In the genomic region with DNA sequence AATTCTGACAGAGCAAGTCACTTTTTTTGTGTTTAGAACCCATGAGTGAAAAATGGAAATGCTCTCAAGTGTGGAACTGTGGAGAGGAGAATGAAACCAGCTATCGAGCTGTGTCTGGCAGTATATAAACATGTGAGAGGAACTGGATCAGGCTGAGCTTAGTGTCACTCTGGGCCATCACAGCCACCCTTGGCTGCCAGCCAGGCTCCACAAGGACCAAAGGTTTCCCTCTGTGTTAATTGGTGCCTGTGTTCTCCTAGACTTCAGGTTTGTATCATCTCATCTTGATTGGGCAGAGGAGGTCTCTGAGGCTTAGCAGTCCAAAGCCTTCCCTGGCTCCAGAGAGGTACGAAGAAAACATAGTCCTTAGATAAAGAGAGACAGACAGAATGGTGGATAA, we compare ENCODE assay signal across 23 mouse cellular contexts. TPM values are rescaled to one million over a fixed set of nuclear protein-coding genes. Genes with fewer than 3 reads are reported as not detected.
DNase-seq lines count a peak whose midpoint lies in the region; ATAC-seq and TF ChIP-seq lines count a peak whose summit lies in the region.
"Had no signal": no experiment of that assay in that cellular context is flagged by ENCODE, and none has a peak within 500 bp of the region (broad histone marks: within the 10 kb centered on the region; RNA-seq: fewer than 3 reads in every experiment).

No protein-coding gene starts in this region.

- no peak overlapping the region for H3K9ac ChIP-seq in liver, adult 2 months (ENCODE audit: low read depth, low read length)
- H3K9ac ChIP-seq in liver, embryonic 12.5 days: no peak overlapping the region
- H3K9ac ChIP-seq: hindbrain, embryonic 13.5 days; limb, embryonic 15.5 days had no signal

- DNase-seq in adrenal gland, adult (ENCODE audit: inconsistent age in 2 of 2, low spot score in 1 of 2): peak; percentile 21 to 43
- DNase-seq in adrenal gland, postnatal 4 days (ENCODE audit: low spot score in 2 of 2): no peak
- peak; percentile 23 for DNase-seq in liver, adult 2 months (ENCODE audit: extremely low read depth, low read depth, low spot score)
- peak; percentile 32 to 46 for DNase-seq in adrenal gland, postnatal 36 days
- peak; percentile 22 to 40 for DNase-seq in kidney, postnatal 4 days
- no peak for DNase-seq in left cerebral cortex, adult 9 months (ENCODE audit: low spot score in 2 of 2)
- no peak for DNase-seq in thymus, postnatal 4 days
- DNase-seq: cerebellum, adult 11 months; embryo, embryonic 11 days; heart, postnatal 10 days; lung, adult 2 months; midbrain, embryonic 14.5 days; right cerebral cortex, postnatal 4 days; thymus, postnatal 36 days had no signal

- no peak overlapping the region for H3K27ac ChIP-seq in liver, adult 2 months (replicated peaks; ENCODE audit: insufficient read depth, low read depth, low read length)
- no peak overlapping the region for H3K27ac ChIP-seq in liver, embryonic 12.5 days
- H3K27ac ChIP-seq: forebrain, embryonic 10.5 days; hindbrain, embryonic 13.5 days; limb, embryonic 15.5 days had no signal

- 36% methylated on average over 2 of the region's 2 CpGs for WGBS in liver, adult 2 months
- 56% methylated on average over 2 of the region's 2 CpGs for WGBS in liver, embryonic 12.5 days (ENCODE audit: insufficient replicate concordance)

- H3K79me2 ChIP-seq in liver, adult 2 months (ENCODE audit: control insufficient read depth, insufficient read depth, low read length): no peaks in the 10 kb centered on the region

- no peaks in the 10 kb centered on the region for H3K4me1 ChIP-seq in liver, adult 2 months (ENCODE audit: control insufficient read depth, insufficient read depth, low read length)
- H3K4me1 ChIP-seq in liver, embryonic 12.5 days: no peaks in the 10 kb centered on the region

- no peak for TF ChIP-seq POLR2A in liver, adult 2 months (IDR thresholded peaks at IDR 0.05; ENCODE audit: extremely low read depth, insufficient read depth, low read length)

- no peak for ATAC-seq in liver, embryonic 12.5 days
- ATAC-seq: inflammation-experienced regulatory T-cells, adult 6 months; Patski had no signal

- no peaks in the 10 kb centered on the region for H3K36me3 ChIP-seq in liver, adult 2 months (ENCODE audit: control insufficient read depth, insufficient read depth, low read length)
- no peaks in the 10 kb centered on the region for H3K36me3 ChIP-seq in liver, embryonic 12.5 days
- H3K36me3 ChIP-seq: forebrain, embryonic 10.5 days; hindbrain, embryonic 13.5 days; limb, embryonic 15.5 days had no signal

- no peak for TF ChIP-seq CTCF in liver, adult 2 months (IDR thresholded peaks at IDR 0.05; ENCODE audit: low read depth, low read length)

- H3K4me3 ChIP-seq in liver, adult 2 months (ENCODE audit: insufficient read depth, low read depth, low read length): no peak overlapping the region
- no peak overlapping the region for H3K4me3 ChIP-seq in liver, embryonic 12.5 days
- H3K4me3 ChIP-seq: forebrain, embryonic 10.5 days; hindbrain, embryonic 13.5 days; limb, embryonic 15.5 days; megakaryocyte, embryonic 14.5 days; myocyte had no signal

- H3K27me3 ChIP-seq in liver, adult 2 months (ENCODE audit: control insufficient read depth, insufficient read depth, low read length): no peaks in the 10 kb centered on the region
- no peaks in the 10 kb centered on the region for H3K27me3 ChIP-seq in liver, embryonic 12.5 days (replicated peaks)
- H3K27me3 ChIP-seq: hindbrain, embryonic 13.5 days; limb, embryonic 15.5 days; Patski had no signal

- no peak overlapping the region for H3K4me2 ChIP-seq in liver, embryonic 12.5 days
- H3K4me2 ChIP-seq: heart, embryonic 11.5 days; hindbrain, embryonic 13.5 days; limb, embryonic 15.5 days had no signal

- no peaks in the 10 kb centered on the region for H3K9me3 ChIP-seq in liver, embryonic 12.5 days (replicated peaks)
- H3K9me3 ChIP-seq: forebrain, embryonic 10.5 days; hindbrain, embryonic 13.5 days; limb, embryonic 15.5 days; megakaryocyte, embryonic 14.5 days had no signal

RNA-seq across cellular contexts. Expression of gene Gpalpp1, which starts 37.9 kb away (rescaled TPM):
- 10 to 100 TPM; 24.2 to 24.8 TPM for total RNA-seq in adrenal gland, postnatal 4 days (2021)
- 7.0 and 8.6 TPM in 2 replicates for total RNA-seq in liver, adult 2 months (2014; rRNA removed)
- 2.0 and 2.1 TPM in 2 replicates for polyA plus RNA-seq in liver, adult 2 months (2012; rRNA removed)
- polyA plus RNA-seq in liver, embryonic 12.5 days (2016; fragmentation: Nextera tagmentation; extraction: Ambion mirVana): 9.8 and 10.3 TPM in 2 replicates
- total RNA-seq in adrenal gland, postnatal 36 days (2021): 10 to 100 TPM; 19.8 to 22.8 TPM

RNA-seq across cellular contexts. Expression of gene Nufip1, which starts 38.1 kb away (rescaled TPM):
- total RNA-seq in adrenal gland, postnatal 4 days (2021): 10 to 100 TPM; 11.9 to 12.5 TPM
- total RNA-seq in liver, adult 2 months (2014; rRNA removed): 2.2 and 2.7 TPM in 2 replicates
- 1.9 and 2.0 TPM in 2 replicates for polyA plus RNA-seq in liver, adult 2 months (2012; rRNA removed)
- 11.3 and 12.1 TPM in 2 replicates for polyA plus RNA-seq in liver, embryonic 12.5 days (2016; fragmentation: Nextera tagmentation; extraction: Ambion mirVana)
- total RNA-seq in adrenal gland, postnatal 36 days (2021): 1 to 10 TPM; 7.5 to 8.5 TPM

Comparison
In these comparisons a context has a peak if more than half of its experiments do, and no peak if none do; other contexts are left out.
1. DNase-seq: peak in adrenal gland, adult (2 of 2), liver, adult 2 months (single experiment), adrenal gland, postnatal 36 days (2 of 2) and kidney, postnatal 4 days (2 of 2); none in adrenal gland, postnatal 4 days (0 of 2), left cerebral cortex, adult 9 months (0 of 2) and thymus, postnatal 4 days (single experiment).